Mouse (Mus musculus) megakaryocyte, embryonic 14.5 days (primary cell): Measurements from ENCODE around the gene Dact1. TPM values are rescaled to one million over a fixed set of nuclear protein-coding genes. Genes with fewer than 3 reads are reported as not detected.

ENCODE experiments used
- H3K27me3 ChIP-seq: replicated peaks from 2 replicates; pipeline ENCODE3; 2012; ENCODE audit warnings: inconsistent platforms
- H3K36me3 ChIP-seq: replicated peaks from 2 replicates; pipeline ENCODE3; 2012; ENCODE audit warnings: low read length, inconsistent platforms, mixed read lengths
- H3K4me1 ChIP-seq: 2 replicates; pipeline ENCODE4 v1.6.1; 2012; ENCODE audit warnings: inconsistent platforms
- H3K4me3 ChIP-seq: replicated peaks from 2 replicates; pipeline ENCODE3; 2012; ENCODE audit warnings: moderate library complexity, mild to moderate bottlenecking, inconsistent platforms
- H3K9me3 ChIP-seq: 2 replicates; pipeline ENCODE4 v1.6.1; 2012; ENCODE audit warnings: inconsistent platforms
- FLI1 ChIP-seq: IDR thresholded peaks from 2 replicates; pipeline ENCODE4 v1.6.1; 2012; ENCODE audit warnings: low read length, inconsistent platforms, mixed read lengths
- GATA1 ChIP-seq: IDR thresholded peaks from 3 replicates; pipeline ENCODE4 v1.6.1; 2012; ENCODE audit warnings: mixed read lengths, low read length, inconsistent platforms, borderline replicate concordance
- polyA plus RNA-seq: library from polyadenylated mRNA; stranded (reverse); fragments of >175 nt; gene quantifications from 2 replicates; pipeline ENCODE4 v1.2.3, GENCODE M21; 2012; ENCODE audit warnings: low replicate concordance; ENCODE audit not compliant: insufficient read depth

The Dact1 gene
- polyA plus RNA-seq, 1 experiment, result 0.11 TPM

DNA sequence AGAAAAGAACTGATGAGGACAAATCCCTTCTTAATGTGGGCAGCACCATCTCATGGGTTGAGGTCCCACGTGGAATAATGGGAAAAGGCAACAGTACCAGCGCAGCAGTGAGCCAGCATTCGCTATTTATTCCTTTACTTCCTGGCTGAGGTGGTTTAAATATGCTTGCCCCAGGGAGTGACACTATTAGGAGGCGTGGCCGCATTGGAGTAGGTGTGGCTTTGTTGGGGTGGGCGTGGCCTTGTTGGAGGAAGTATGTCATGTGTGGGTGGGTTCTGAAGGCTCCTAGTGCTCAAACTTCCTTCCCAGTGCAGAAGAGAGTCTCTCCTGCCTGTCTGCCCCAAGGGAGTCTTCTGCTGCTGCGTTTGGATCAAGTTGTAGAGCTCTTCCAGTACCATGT is 51.9 kb downstream of the Dact1 start:
- no peak overlapping the region for H3K4me3 ChIP-seq
- peaks cover 13% of the 10 kb centered on the region for H3K9me3 ChIP-seq
- no peaks in the 10 kb centered on the region for H3K27me3 ChIP-seq
- H3K4me1 ChIP-seq, result no peaks in the 10 kb centered on the region
- TF ChIP-seq GATA1, result no peak
- no peak for TF ChIP-seq FLI1
- no peaks in the 10 kb centered on the region for H3K36me3 ChIP-seq

DNA sequence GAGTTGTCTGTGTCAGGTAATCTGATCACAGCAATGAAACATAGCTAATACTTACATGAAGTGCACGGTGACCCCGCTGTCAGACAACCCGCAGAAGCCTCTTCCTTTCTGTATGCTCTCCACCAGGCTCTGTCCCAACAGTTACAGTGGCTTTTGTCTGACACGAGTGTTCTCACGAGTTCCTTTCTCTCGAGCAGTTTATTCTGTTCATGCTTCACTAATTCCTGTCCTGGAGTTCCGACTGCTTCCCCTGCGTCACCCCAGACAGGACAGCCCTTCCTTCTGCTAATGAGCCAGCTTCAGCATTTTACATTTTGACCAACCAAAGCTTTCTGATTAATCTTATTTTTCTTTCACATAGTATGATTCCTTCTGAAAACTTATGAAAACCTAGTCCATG is 52.7 kb downstream of the Dact1 start:
- no peaks in the 10 kb centered on the region for H3K4me1 ChIP-seq
- no peaks in the 10 kb centered on the region for H3K36me3 ChIP-seq
- H3K9me3 ChIP-seq, result peaks cover 8% of the 10 kb centered on the region
- H3K27me3 ChIP-seq, result no peaks in the 10 kb centered on the region
- H3K4me3 ChIP-seq, result no peak overlapping the region
- TF ChIP-seq GATA1, result no peak
- no peak for TF ChIP-seq FLI1

DNA sequence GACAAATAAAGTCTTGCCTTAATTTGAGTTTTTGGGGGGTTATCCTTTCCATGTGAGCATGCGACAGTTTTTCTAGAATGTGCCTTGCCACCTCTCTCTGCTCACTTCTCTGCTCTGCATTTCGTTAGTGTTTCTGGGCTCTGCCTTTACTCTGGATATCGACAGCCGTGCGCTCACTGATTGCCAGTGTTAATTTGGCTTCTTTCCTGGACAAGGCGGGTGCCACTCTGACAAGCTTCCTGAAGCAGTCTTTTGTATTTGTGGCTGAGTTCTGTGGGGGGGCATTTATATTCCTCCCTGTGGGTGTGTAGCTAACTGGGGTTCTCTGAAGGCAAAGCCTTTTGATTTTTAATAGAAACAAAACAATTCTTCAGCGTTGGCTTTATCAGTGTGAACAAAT is 54.4 kb downstream of the Dact1 start:
- H3K27me3 ChIP-seq, result peaks cover 3% of the 10 kb centered on the region
- H3K36me3 ChIP-seq, result no peaks in the 10 kb centered on the region
- no peak for TF ChIP-seq FLI1
- TF ChIP-seq GATA1, result no peak
- peaks cover 8% of the 10 kb centered on the region for H3K9me3 ChIP-seq
- H3K4me3 ChIP-seq, result no peak overlapping the region
- H3K4me1 ChIP-seq, result no peaks in the 10 kb centered on the region

DNA sequence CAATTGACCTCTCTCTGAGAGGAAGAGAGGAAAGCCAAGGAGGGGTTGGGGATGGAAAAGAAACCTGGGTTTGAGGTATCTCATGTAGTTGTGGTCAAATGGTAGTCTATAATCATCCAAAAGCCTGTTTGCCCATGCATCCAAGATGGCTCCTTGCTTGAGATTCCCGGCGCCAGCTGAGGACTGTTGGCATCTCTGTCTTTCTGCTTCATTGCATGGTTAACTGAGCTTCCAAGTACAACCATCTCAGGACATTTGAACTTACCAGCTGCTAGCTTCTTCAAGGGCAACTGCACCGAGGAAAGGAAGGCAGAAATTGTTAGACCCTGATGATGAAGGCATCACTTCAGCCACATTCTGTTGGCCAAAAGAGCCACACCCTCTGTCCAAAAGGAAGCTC is 54.8 kb downstream of the Dact1 start:
- Histone ChIP-seq H3K4me3 (no peak overlapping the region), H3K4me1 (no peaks in the 10 kb centered on the region), H3K27me3 (peaks cover 3% of the 10 kb centered on the region), H3K36me3 (no peaks in the 10 kb centered on the region), H3K9me3 (peaks cover 8% of the 10 kb centered on the region)
- TF ChIP-seq FLI1 (no peak), GATA1 (no peak)

DNA sequence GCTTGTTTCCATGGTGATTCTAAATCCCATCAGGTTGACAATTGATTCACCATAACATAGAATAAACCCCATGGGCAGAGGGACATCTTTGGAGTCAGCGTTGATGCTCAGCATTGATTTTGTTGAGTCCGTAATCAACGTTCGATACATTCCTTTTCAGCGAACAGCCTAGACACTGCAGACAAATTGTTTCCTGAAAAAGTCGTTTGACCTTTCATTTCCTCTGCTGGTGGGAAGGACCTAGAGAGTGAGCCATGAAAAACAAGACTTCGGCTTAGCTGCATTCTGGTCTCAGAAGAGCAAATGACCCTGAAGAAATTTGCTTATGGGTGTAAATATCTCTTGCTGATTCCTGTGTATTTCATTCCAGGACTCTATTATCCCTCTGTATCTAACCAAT is 55.5 kb downstream of the Dact1 start:
- no peak overlapping the region for H3K4me3 ChIP-seq
- no peaks in the 10 kb centered on the region for H3K36me3 ChIP-seq
- H3K4me1 ChIP-seq, result no peaks in the 10 kb centered on the region
- peaks cover 8% of the 10 kb centered on the region for H3K9me3 ChIP-seq
- no peak for TF ChIP-seq GATA1
- no peak for TF ChIP-seq FLI1
- H3K27me3 ChIP-seq, result peaks cover 3% of the 10 kb centered on the region

DNA sequence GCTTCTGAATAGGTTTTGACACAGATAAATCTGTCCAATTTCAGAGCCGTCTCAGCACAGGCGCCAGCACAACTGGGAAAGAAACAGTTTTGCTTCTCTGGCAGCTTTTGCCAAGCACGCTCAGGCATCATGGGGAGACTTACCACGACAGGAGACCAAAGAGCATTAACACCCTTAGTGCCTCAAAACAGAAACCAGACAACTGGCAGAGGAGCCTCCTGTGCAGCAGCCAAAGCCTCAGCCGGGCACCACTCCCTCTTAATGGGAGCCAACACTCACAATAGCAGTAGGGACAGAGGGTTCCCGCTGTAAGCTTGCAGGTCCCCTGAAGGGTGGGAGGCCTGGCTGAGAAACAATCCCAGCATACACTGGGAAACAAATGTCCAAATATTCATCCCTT is 56.5 kb downstream of the Dact1 start:
- TF ChIP-seq FLI1 (no peak), GATA1 (no peak)
- Histone ChIP-seq H3K9me3 (peaks cover 8% of the 10 kb centered on the region), H3K36me3 (no peaks in the 10 kb centered on the region), H3K4me1 (no peaks in the 10 kb centered on the region), H3K27me3 (peaks cover 3% of the 10 kb centered on the region), H3K4me3 (no peak overlapping the region)

DNA sequence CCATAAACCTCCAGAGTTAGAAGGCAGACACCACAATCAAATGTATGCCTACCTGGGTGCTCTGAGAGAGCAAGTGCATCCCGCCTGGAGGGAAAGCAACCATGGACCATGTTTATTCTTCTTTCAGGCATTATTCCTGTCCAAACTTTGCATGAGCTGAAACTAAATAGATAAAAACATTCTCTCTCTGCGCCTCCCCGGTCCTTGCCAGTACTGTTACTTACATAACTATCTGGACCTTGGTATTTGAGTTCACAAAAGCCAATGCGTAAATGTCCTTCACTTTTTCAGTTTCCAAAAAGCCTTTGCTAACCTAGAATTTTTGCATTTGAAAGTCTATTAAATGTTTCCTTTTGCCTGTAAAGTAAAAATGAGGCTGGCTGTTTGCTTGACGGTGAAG is 58.9 kb downstream of the Dact1 start:
- no peak overlapping the region for H3K4me3 ChIP-seq
- no peaks in the 10 kb centered on the region for H3K4me1 ChIP-seq
- H3K9me3 ChIP-seq, result no peaks in the 10 kb centered on the region
- TF ChIP-seq GATA1 (no peak), FLI1 (no peak)
- H3K27me3 ChIP-seq, result peaks cover 3% of the 10 kb centered on the region
- no peaks in the 10 kb centered on the region for H3K36me3 ChIP-seq

Other genes starting within 250 kb of the Dact1 start
- gene Tomm20l, start 198.5 kb upstream of the Dact1 start, polyA plus RNA-seq, result not detected in 2 replicates
- 2.8 and 7.9 TPM in 2 replicates for gene Timm9, start 173.2 kb upstream of the Dact1 start, polyA plus RNA-seq
- gene 2700049A03Rik, start 173.0 kb upstream of the Dact1 start, polyA plus RNA-seq, result 0.03 TPM in 1 of 2 replicates, not detected in the other